Mouse (Mus musculus) common myeloid progenitor, adult 5-6 weeks (primary cell): ENCODE measurements around the gene Lamp2. TPM values are rescaled to one million over a fixed set of nuclear protein-coding genes. Genes with fewer than 3 reads are reported as not detected.
"Not testable (repeated sequence)": the region's sequence is repeated elsewhere in the genome, so short reads cannot be mapped to it uniquely, and the experiment has no call there.

Experiments used
- ATAC-seq: replicated peaks from 2 replicates; pipeline ENCODE4 v1.8.0; 2016; ENCODE audit warnings: low read depth, mild to moderate bottlenecking, moderate TSS enrichment, inconsistent platforms; ENCODE audit not compliant: poor library complexity, severe bottlenecking
- total RNA-seq: library from RNA; stranded (forward); fragments of 200-1000, 187-1606 nt; gene quantifications from 2 replicates; pipeline ENCODE4 v1.2.3, GENCODE M21; 2017

The Lamp2 gene
- total RNA-seq, 1 experiment from 2014 or later, result 106 TPM

DNA sequence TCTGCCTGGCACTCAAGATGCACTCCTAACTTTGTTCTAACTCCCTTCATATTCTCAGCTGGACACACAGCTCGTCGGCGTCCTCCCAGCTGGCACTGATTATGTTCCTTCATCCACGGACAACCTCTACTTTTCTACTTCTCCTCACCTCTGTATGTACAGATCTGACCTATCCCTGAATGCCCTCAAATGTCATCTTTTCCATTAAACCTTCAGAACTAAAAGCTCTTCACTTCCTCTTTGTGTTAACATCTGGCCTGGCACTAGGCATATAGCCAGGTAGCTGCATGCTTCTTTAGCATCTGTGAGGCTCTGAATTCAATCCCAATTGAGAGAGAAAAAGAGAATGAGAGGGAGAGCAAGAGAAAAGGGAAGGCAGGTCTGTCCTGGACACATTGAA, 26.8 kb downstream of the Lamp2 start:
- no peak for ATAC-seq

DNA sequence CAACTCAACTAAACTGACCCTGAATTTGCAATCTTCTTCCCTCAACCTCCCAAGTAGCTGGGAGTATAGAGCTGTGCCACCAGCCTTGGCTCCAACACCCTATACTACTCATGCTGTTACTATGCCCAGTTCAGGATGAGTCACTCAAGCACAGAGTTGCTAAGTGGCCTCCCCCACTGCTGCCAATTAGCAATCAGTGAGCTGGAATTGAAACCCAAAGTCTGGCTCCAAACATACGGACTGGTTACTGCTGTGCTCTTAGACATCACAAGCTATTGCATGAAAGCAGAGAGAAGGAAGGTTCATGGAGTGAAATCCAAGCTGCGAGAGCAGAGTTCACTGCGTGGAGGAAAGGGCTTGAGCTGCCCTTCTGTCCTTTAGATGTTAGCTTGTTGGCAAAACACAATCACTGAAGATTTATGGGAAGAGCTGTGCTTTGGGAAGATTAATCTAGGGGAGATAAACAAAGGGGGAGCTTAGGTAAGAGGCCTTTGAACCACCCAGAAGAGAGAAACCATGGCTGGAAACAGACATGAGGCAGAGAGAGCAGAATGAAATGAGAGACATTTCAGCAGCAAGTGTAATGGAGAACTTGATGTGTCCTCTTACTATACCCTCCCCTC, 27.3 kb downstream of the Lamp2 start:
- ATAC-seq, result no peak

DNA sequence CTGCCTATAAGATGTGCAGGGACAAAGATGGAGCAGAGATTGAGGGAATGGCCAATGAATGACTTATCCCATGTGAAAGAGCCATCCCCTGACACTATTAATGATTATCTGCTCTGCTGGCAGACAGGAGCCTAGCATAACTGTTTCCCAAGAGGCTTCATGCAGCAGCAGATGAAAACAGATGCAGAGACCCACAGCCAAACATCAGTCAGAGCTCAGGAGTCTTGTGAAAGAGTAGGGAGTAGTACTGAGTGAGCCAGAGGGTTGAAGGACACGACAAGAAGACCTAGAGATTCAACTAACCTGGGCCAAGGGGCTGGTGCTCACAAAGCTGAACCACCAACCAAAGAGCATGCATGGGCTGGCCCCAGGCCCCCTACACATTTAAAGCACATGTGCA, 30.2 kb downstream of the Lamp2 start:
- no peak for ATAC-seq

DNA sequence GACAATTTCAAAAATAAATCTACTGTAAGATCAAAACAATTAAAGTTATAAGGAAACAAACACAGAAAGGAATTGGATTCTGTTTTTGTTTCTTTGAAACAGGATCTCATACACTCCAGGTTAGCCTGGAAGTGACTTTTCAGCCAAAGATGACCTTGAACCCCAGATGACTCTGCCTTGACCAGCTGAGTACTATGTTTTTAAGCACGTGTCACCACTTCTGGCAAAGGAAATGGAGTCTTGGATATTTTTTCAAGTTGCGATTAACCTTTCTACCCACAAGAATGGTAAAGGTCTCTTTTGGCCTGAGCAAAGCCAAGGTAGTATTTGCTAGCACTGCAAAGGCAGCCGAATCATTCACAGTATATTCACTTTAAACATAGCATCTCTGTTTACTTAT, 33.2 kb downstream of the Lamp2 start:
- ATAC-seq, result no peak

DNA sequence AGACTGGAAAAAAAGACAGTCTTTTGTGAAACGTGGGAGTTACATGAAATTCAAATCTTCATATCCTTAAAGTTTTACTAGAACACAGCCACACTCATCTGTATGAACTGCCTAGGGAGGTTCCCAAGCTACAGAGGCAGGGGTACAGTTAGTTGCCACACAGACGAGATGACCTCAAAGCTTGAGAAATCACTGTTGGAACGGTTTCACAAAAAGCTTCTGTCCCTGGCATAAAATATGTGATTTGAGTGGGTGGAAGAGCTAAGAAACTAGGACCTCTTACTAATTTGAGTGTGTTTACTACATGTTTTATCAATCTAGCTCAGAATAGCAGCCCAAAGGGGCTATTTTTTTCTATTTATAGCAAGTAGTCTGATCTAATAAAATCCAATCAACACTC, 33.9 kb downstream of the Lamp2 start:
- ATAC-seq, result no peak

DNA sequence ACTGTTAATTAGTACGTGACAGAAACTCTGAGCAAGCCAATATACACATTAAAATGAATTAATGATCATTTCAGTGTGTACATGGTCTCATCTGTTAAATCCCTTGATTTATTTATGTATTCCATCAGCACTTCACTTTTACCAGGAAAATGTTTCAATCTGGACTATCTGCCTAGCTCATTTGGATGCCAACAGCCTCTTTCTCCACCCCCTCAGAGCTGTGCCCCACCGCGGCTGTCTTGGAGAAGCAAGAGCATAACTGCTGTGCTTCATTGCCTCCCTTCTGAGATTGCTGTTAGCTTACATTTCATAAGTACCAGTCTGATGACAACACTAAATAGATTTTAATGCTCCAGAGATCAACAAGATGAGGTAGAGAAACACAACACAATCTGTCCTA, 52.4 kb downstream of the Lamp2 start:
- no peak for ATAC-seq

DNA sequence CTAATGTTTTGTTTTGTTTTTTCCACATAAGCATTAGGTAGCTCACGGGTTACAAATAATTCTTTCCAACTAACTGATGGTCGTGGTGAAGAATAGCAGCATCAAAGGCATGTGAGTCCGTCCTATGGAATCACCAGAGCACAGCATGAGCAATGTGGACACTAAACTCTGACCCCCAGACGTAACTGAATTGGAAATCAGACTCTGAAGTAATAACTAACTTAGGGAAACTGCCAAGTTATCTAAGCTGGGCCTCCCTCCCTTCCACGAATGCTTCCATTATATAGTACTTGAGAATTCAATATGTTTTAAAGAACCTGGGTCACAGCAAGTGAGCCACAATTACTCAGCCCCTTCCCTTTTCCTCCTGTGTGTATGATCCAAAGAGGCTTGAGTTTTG, 53.3 kb downstream of the Lamp2 start:
- ATAC-seq, result no peak

DNA sequence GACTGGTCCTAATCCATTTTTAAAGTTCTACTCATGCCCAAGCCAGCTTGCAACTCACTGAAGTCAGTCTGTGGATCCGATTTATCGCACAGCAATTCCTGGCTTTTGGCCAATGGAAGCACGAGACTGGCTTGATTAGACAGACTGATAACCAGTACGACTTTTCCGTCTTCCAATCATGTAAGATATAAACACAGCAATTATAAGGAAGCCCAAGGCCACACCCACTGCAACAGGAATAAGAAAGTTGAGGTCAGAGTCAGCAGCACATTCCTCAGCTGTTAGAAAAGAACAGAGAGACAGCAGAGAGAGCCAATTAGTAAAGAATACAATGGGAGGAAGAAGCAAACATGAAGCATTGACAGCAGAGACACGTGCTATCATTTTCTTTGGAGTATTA, 54.2 kb downstream of the Lamp2 start:
- no peak for ATAC-seq

DNA sequence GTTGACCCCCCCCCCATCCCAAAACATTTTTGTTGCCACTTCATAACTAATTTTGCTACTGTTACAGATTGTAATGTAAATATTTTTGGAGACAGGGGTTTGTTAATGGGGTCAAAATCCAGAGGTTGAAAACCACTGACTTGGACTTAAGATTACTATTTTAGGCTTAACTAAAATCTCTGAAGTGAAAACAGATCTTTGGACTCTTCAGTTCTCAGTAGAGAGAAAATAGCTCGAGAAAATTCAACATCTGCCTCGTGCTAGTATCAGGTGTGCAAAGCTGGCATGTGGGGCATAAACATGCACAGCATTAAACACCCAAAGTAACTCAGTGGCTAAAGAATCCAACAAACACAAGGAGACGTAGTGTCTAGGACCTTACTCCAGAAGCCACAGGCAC, 55.6 kb downstream of the Lamp2 start:
- no peak for ATAC-seq

DNA sequence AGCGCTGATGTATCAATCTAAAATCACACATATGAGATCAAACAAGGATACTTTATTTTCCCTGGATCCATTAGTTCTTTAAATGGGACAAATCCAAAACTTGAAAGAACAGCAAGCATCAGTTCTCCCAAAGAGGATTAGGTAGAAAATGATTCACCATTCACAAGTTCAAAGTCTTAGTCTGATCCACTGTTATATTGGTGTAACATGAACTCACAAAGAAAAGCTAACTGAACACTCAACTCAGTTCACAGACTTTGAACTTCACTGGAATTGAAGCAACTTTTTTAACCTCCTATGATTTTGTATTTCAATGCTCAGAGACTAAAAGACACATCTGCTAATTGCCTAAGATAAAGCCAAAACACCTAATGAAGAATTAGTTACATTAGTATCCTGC, 56.6 kb downstream of the Lamp2 start:
- ATAC-seq, result no peak

DNA sequence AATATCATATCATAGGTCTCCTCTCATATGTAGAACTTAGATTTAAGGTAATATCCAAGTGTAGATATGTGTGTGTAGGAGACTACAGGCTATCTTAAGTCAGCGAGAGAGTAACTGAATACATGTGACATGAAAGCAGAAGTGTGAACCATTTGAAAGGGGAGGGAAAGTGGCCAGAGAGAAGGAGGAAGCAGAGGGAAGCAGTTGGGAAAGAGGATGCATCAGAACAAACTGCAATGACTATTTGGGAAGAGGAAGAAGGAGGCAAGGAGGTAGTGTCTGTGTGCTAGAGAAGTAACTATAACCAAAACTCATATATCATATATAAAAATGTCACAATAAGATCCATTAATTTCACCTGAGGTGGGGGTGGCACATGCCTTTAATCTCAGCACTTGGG, 83.1 kb downstream of the Lamp2 start:
- 0 out of 2 replicates have a peak, but pooled peaks have one; percentile 25 for ATAC-seq

DNA sequence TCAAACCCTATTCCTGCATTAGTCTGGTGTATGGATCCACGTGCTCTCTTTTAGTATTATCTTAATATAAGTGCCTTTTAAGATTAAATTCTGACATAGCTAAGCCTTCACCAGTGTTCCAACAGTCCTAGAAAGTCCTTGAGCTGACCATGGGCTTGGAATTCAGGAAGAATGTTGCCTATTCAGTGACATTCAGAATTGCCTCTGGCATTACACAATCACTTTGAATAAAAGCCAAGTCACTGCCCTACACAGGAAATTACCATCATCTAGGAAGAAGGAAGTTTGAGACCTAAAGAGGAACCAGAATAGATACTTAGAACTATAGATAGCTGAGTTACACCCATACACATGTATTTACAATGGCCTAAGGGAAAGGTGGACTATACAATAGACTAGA, 91.6 kb downstream of the Lamp2 start:
- not testable (repeated sequence) for ATAC-seq

DNA sequence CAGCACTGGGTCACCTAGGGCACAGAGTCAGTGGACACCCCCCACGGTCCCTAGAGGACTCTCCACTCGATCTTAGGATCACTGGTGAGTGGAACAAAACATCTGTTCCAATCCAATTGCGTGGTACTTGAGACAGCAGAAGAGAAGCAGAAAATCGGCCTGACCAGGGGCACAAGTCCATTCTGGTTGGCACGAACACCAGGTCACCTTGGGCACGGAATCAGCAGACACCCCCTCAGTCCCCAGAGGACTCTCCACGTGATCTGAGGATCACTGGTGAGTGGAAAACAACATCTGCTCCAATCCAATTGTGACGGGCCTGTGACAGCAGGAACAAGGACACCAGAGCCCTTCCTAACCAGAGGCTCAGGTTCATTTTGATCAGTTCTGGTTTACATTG, 94.2 kb downstream of the Lamp2 start:
- no peak for ATAC-seq

Other genes with a start within 250 kb of the Lamp2 start
- not detected in 2 replicates for gene Tmem255a, start 204.0 kb downstream of the Lamp2 start, total RNA-seq
- gene Atp1b4, start 140.3 kb downstream of the Lamp2 start, total RNA-seq, result not detected in 2 replicates
- gene Cul4b, start 119.7 kb upstream of the Lamp2 start, total RNA-seq, result 65.5 and 70.0 TPM in 2 replicates
- 48.8 and 50.3 TPM in 2 replicates for gene Mcts1, start 144.1 kb upstream of the Lamp2 start, total RNA-seq
- 26.7 and 38.4 TPM in 2 replicates for gene C1galt1c1, start 178.6 kb upstream of the Lamp2 start, total RNA-seq